Mouse (Mus musculus) liver, adult (tissue): Measurements from ENCODE around the gene Klhl4.

Experiments
- GATA4 ChIP-seq: IDR thresholded peaks from 2 replicates; pipeline ENCODE4 v1.6.1; 2014; ENCODE audit warnings: mild to moderate bottlenecking, low read length; ENCODE audit not compliant: insufficient replicate concordance

Gene Klhl4

DNA sequence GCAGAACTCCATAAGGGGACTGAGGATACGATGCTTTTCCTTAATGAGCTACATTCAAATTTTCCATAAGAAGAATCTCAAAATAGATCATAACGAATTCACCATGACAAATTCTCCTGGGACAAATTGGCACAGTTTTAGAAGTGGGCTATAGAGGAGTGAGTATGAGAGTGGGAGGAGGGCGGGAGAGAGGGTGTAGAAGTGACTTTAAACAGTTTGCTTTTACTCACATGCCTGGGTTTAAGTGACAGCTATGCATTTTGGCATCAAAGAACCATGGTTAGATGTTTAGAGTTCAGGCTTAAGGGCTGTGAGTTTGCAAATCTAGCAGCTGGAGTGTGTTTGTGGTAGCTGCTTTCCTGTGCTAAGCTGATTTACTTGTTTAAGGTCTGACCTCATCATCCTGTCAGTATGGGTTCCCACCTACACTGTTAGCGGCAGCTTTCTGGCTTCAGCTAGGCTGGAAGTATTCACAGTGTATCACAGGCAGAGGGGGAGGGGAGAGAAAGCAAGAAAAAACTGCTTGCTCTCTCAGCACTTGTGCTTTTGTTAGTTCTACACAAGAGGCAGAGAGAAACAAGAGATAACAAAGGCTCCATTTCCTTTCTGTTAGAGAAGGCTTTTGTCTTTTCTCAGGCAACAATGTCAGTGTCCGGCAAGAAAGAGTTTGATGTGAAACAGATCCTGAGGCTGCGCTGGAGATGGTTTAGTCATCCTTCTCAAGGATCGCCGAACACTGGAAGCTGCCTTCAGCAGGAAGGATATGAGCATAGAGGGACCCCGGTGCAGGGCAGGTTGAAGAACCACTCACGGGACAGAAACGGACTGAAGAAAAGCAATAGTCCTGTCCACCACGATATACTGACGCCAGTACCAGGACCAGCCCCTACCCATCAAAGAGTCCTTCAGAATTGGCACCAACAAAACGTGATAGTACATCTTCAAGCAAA is at the start of gene Klhl4:
TSS of gene Klhl4 (plus strand) at position 552 of the 950 bp plus-strand sequence.
- peak; percentile 26; the same call in 1 of the 2 replicates for TF ChIP-seq GATA4

DNA sequence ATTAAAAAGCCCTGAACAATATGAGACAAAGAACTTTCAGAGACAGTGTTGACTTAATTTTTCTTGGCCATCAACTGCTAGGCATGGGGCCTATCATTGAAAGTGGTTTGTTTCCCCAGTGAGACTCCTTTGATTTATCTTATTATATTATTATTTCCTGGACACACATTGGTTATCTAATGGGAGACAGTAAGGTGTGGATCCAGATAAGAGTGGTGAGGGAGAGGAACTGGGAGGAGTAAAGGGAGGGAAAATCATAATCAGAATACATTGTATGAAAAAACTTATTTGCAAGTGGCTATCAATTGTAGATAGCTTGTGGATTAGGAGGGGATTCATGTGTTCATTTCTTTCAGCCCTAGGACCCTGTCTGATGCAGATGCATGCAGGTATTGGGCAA is 10.0 kb downstream of the Klhl4 start:
- no peak for TF ChIP-seq GATA4

DNA sequence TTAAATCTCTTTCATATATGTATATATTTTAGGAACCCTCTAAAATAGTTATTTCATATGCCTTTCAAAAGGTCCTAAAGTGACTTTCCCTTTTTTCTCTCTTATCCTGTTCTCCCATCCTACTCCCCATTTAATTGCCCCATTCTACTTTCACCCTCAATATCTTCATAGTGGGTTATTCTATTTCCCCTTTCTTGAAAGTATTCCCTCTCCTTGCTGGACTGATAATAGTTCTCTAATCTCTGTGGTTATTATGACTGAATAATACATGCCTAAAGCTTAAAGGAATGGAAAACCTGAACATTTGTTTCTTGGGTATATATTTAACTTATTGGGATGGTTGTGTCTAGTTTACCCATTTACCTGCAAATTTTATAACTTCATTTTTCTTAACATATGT is 12.6 kb downstream of the Klhl4 start:
- TF ChIP-seq GATA4 = no peak

DNA sequence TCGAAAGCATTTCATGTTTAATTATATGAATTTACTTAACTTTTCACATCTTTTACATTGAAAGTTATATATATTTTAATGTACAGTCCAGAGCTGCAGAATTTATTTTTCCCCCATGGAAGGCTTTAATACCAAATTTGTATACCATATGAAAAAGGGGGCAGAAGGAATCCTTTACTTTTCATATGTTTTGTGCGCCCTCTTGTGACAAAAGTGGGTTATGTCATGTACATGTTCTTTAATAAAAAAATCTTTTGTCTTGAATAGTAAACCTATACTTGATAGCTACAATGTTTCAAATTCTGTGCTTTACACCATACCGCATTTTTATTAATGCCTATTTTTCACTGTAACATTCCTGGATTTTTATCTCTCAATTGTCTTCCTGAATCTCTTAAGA is 84.0 kb downstream of the Klhl4 start:
- no peak for TF ChIP-seq GATA4

DNA sequence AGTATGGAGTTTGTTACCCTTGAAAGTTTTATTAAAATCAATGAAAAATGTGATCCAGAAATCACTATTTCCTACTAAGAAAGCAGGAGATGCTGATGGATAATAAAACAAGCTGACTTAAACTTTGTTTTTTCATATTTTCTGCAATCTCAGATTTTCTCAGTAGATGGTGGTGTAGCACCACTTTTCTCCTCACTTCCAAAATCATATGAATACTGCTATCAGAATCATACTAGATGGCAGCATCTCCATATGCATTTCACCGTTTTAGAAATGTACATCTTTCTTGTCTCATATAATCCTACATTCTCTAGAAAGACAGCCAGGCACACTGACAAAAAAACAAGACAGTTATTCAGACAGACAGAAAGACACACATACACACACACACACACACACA is 108.2 kb downstream of the Klhl4 start:
- no peak for TF ChIP-seq GATA4
